Mouse (Mus musculus) erythroblast, embryonic 14.5 days (primary cell): ENCODE measurements at regions not wholly inside any gene's neighbourhood (a gene's known extent, or its start where the extent isn't known, plus 50 kb on each side); places are given as distances from the start of the nearest gene placed in this dataset.

Experiments
- GATA1 ChIP-seq: IDR thresholded peaks from 2 replicates; pipeline ENCODE4 v1.6.1; 2012; ENCODE audit warnings: low read length, inconsistent platforms, mixed read lengths
- TAL1 ChIP-seq: IDR thresholded peaks from 3 replicates; pipeline ENCODE4 v1.6.1; 2012; ENCODE audit warnings: low read length, inconsistent platforms, mixed read lengths

DNA sequence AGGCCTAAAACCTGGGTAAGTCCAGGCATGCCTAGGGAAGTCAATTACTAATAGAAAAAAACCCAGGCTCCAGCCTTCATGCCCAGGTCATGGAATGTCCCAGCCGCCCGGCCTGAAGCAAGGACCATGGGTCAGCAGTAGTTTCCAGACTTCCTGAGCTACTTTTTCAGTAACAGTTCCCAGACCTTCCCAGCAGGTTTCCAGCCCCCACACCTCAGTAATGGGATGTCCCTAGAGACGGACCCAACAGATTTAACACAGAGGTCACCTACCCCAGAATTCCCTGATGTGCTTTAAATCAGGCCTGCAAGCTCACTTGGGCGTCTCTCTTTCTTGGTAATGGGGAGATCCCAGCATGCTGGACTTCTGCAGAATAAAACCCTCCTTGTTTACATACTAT lies 65.2 kb upstream of the Rpl34 start:
- TF ChIP-seq TAL1 (no peak), GATA1 (no peak)
